ENCODE assay signal across 17 mouse cellular contexts in genomic region chr13:67413634-67414033, GRCm38 (mm10). TPM values are rescaled to one million over a fixed set of nuclear protein-coding genes. Genes with fewer than 3 reads are reported as not detected.
DNase-seq lines count a peak whose midpoint lies in the region; ATAC-seq and TF ChIP-seq lines count a peak whose summit lies in the region.
"Not testable (repeated sequence)": the region's sequence is repeated elsewhere in the genome, so short reads cannot be mapped to it uniquely, and the experiment has no call there.
"Had no signal": no experiment of that assay in that cellular context is flagged by ENCODE, and none has a peak within 500 bp of the region (broad histone marks: within the 10 kb centered on the region; RNA-seq: fewer than 3 reads in every experiment).

No protein-coding gene starts in this region.

- H3K27ac ChIP-seq in CH12.LX (ENCODE audit: insufficient read depth, low read depth); forebrain, postnatal 0 days (ENCODE audit: low read depth, low read length); heart, postnatal 0 days (ENCODE audit: low read depth); kidney, embryonic 16.5 days (ENCODE audit: low read length); liver, embryonic 14.5 days: not testable (repeated sequence)

- not testable (repeated sequence) for H3K27me3 ChIP-seq in CH12.LX (replicated peaks); forebrain, postnatal 0 days (ENCODE audit: insufficient read depth, low read length); heart, postnatal 0 days (ENCODE audit: control insufficient read depth, insufficient read depth, low read length); kidney, embryonic 16.5 days (ENCODE audit: insufficient read depth, low read length); liver, embryonic 14.5 days (ENCODE audit: control insufficient read depth, insufficient read depth, low read length)

- TF ChIP-seq CTCF in CH12.LX (conservative IDR thresholded peaks at IDR 0.05 in 1 of 2, IDR thresholded peaks at IDR 0.05 in 1 of 2; ENCODE audit: low read depth in 2 of 2, low read length in 2 of 2) = peak in 1 of 2 experiments; percentile 46; a peak in 2 of 4 replicates
- peak; percentile 49 for TF ChIP-seq CTCF in forebrain, postnatal 0 days (IDR thresholded peaks at IDR 0.05; ENCODE audit: low read depth)
- TF ChIP-seq CTCF in heart, postnatal 0 days (IDR thresholded peaks at IDR 0.05; ENCODE audit: low read depth) = peak; percentile 30; the same call in 1 of the 2 replicates
- peak; percentile 21; the same call in 1 of the 2 replicates for TF ChIP-seq CTCF in liver, embryonic 14.5 days (IDR thresholded peaks at IDR 0.05; ENCODE audit: low read depth)

- H3K4me2 ChIP-seq in CH12.LX (ENCODE audit: insufficient read depth, low read depth, poor library complexity, severe bottlenecking); forebrain, postnatal 0 days (ENCODE audit: low read depth); heart, postnatal 0 days (ENCODE audit: low read depth, low read length); kidney, embryonic 16.5 days (replicated peaks; ENCODE audit: low read depth, low read length); liver, embryonic 14.5 days (ENCODE audit: low read depth): not testable (repeated sequence)

- TF ChIP-seq EP300 in CH12.LX (IDR thresholded peaks at IDR 0.05; ENCODE audit: low read length); heart, postnatal 0 days (IDR thresholded peaks at IDR 0.05; ENCODE audit: low read depth); liver, embryonic 14.5 days (IDR thresholded peaks at IDR 0.05; ENCODE audit: low read depth): not testable (repeated sequence)

- not testable (repeated sequence) for H3K4me3 ChIP-seq in CH12.LX (replicated peaks in 1 of 3; ENCODE audit: low read depth in 2 of 3, low read length in 2 of 3, poor library complexity in 1 of 3); forebrain, postnatal 0 days (ENCODE audit: low read depth, low read length); heart, postnatal 0 days (ENCODE audit: low read depth, low read length); kidney, embryonic 16.5 days (ENCODE audit: low read length); liver, embryonic 14.5 days (ENCODE audit: insufficient read depth in 1 of 2, low read depth in 2 of 2, low read length in 2 of 2)

- peak; percentile 53; the same call in 1 of the 2 replicates for ATAC-seq in forebrain, postnatal 0 days
- not testable (repeated sequence) for ATAC-seq in heart, postnatal 0 days (ENCODE audit: insufficient read depth, low read depth); liver, embryonic 14.5 days (ENCODE audit: insufficient read depth)
- ATAC-seq in kidney, embryonic 16.5 days (ENCODE audit: low FRiP score, low TSS enrichment) = peak; percentile 54; the same call in 1 of the 2 replicates
- ATAC-seq in megakaryocyte progenitor cell, adult 5-6 weeks (replicated peaks; ENCODE audit: poor library complexity) = peak; percentile 71

- DNase-seq in CH12.LX (ENCODE audit: extremely low read depth) (peak; percentile 5), ZHBTc4 (ENCODE audit: low read depth, low spot score) (peak; percentile 1)
- DNase-seq in forebrain, postnatal 0 days; heart, postnatal 0 days (ENCODE audit: low spot score); liver, embryonic 14.5 days (ENCODE audit: low read depth in 3 of 3, low spot score in 3 of 3): not testable (repeated sequence)

- not testable (repeated sequence) for H3K9ac ChIP-seq in CH12.LX (ENCODE audit: insufficient read depth, low read depth); forebrain, postnatal 0 days; heart, postnatal 0 days (replicated peaks; ENCODE audit: low read depth, low read length); kidney, embryonic 16.5 days (replicated peaks; ENCODE audit: low read length); liver, embryonic 14.5 days (replicated peaks)

- WGBS in forebrain, postnatal 0 days = 76% methylated on average over 3 of the region's 3 CpGs
- WGBS in heart, postnatal 0 days = 55% methylated on average over 3 of the region's 3 CpGs
- WGBS in kidney, embryonic 16.5 days = 70% methylated on average over 3 of the region's 3 CpGs
- WGBS in liver, embryonic 14.5 days (ENCODE audit: insufficient replicate concordance) = 59% methylated on average over 3 of the region's 3 CpGs

- TF ChIP-seq RAD21 in CH12.LX (IDR thresholded peaks at IDR 0.05; ENCODE audit: low read depth, low read length) = peak; percentile 45

- dilution Hi-C loops in CH12.LX (cut with MboI; ENCODE audit: extremely low pct_ligation_motif_present, extremely low pct_unique_long_range_greater_than_20kb, low sequenced_read_pairs) = not testable (repeated sequence)

- H3K36me3 ChIP-seq in CH12.LX (replicated peaks in 1 of 2; ENCODE audit: control insufficient read depth in 1 of 2, insufficient read depth in 1 of 2, low read length in 1 of 2); forebrain, postnatal 0 days (ENCODE audit: insufficient read depth); heart, postnatal 0 days (replicated peaks; ENCODE audit: control insufficient read depth, insufficient read depth, low read length); kidney, embryonic 16.5 days (ENCODE audit: insufficient read depth, low read length); liver, embryonic 14.5 days (replicated peaks; ENCODE audit: control insufficient read depth, insufficient read depth, low read depth): not testable (repeated sequence)

- not testable (repeated sequence) for H3K4me1 ChIP-seq in CH12.LX (ENCODE audit: control insufficient read depth in 1 of 2, insufficient read depth in 2 of 2); forebrain, postnatal 0 days (ENCODE audit: insufficient read depth); heart, postnatal 0 days (ENCODE audit: control insufficient read depth, insufficient read depth); kidney, embryonic 16.5 days (ENCODE audit: insufficient read depth, low read length); liver, embryonic 14.5 days (replicated peaks; ENCODE audit: control insufficient read depth in 2 of 2, insufficient read depth in 2 of 2, low read length in 1 of 2)

- H3K79me2 ChIP-seq in CH12.LX (replicated peaks; ENCODE audit: control insufficient read depth, extremely low read depth, insufficient read depth, poor library complexity, severe bottlenecking) = not testable (repeated sequence)

- in situ Hi-C loops in CH12.LX (cut with MboI; ENCODE audit: low pct_ligation_motif_present, low pct_unique_long_range_greater_than_20kb, low sequenced_read_pairs) = not testable (repeated sequence)

- not testable (repeated sequence) for H3K9me3 ChIP-seq in CH12.LX (replicated peaks; ENCODE audit: low read length); forebrain, postnatal 0 days (ENCODE audit: low read length); heart, postnatal 0 days (replicated peaks; ENCODE audit: control insufficient read depth, low read length); kidney, embryonic 16.5 days (ENCODE audit: low read length); liver, embryonic 14.5 days (ENCODE audit: control insufficient read depth, low read length)

- not testable (repeated sequence) for TF ChIP-seq POLR2A in CH12.LX (IDR thresholded peaks at IDR 0.05; ENCODE audit: low read depth, low read length)

RNA-seq across cellular contexts. Expression of gene Zfp459, which starts 7.6 kb away (rescaled TPM):
- 0.47 and 0.63 TPM in 2 replicates for total RNA-seq in CH12.LX (2012; rRNA removed)
- total RNA-seq in CH12.LX (2014; rRNA removed) = 0.12 TPM in 1 of 2 replicates, not detected in the other
- polyA plus RNA-seq in CH12.LX (2012; ENCODE audit: insufficient read length, low read depth) = not detected in 2 replicates
- total RNA-seq in forebrain, postnatal 0 days (2014; rRNA removed) = 1.9 and 2.1 TPM in 2 replicates
- 0.53 and 0.71 TPM in 2 replicates for polyA plus RNA-seq in forebrain, postnatal 0 days (2015; fragmentation: Nextera tagmentation; extraction: Ambion mirVana)
- not detected in 2 replicates for total RNA-seq in heart, postnatal 0 days (2014; rRNA removed; ENCODE audit: low replicate concordance)
- 0.10 and 0.18 TPM in 2 replicates for polyA plus RNA-seq in heart, postnatal 0 days (2015; fragmentation: Nextera tagmentation; extraction: Ambion mirVana)
- polyA plus RNA-seq in kidney, embryonic 16.5 days (2015; fragmentation: Nextera tagmentation; extraction: Ambion mirVana) = 1.1 TPM in 2 replicates
- polyA plus RNA-seq in liver, embryonic 14.5 days (2012; rRNA removed) = 0.07 and 0.16 TPM in 2 replicates
- 0.17 and 0.42 TPM in 2 replicates for polyA plus RNA-seq in liver, embryonic 14.5 days (2014; fragmentation: Nextera tagmentation; extraction: Ambion mirVana)
- 2.2 and 2.5 TPM in 2 replicates for total RNA-seq in megakaryocyte progenitor cell, adult 5-6 weeks (2015)
- 0.27 and 0.67 TPM in 2 replicates for total RNA-seq in megakaryocyte progenitor cell, adult 5-6 weeks (2017)

RNA-seq across cellular contexts. Expression of gene Zfp429, which starts 14.0 kb away (rescaled TPM):
- total RNA-seq in CH12.LX (2012; rRNA removed) (8.3 and 9.0 TPM in 2 replicates), CH12.LX (2014; rRNA removed) (17.4 and 18.2 TPM in 2 replicates)
- 8.0 and 10.5 TPM in 2 replicates for polyA plus RNA-seq in CH12.LX (2012; ENCODE audit: insufficient read length, low read depth)
- 2.4 and 12.1 TPM in 2 replicates for total RNA-seq in forebrain, postnatal 0 days (2014; rRNA removed)
- 1.1 and 1.6 TPM in 2 replicates for polyA plus RNA-seq in forebrain, postnatal 0 days (2015; fragmentation: Nextera tagmentation; extraction: Ambion mirVana)
- 0.66 and 14.2 TPM in 2 replicates for total RNA-seq in heart, postnatal 0 days (2014; rRNA removed; ENCODE audit: low replicate concordance)
- 3.0 and 3.4 TPM in 2 replicates for polyA plus RNA-seq in heart, postnatal 0 days (2015; fragmentation: Nextera tagmentation; extraction: Ambion mirVana)
- polyA plus RNA-seq in kidney, embryonic 16.5 days (2015; fragmentation: Nextera tagmentation; extraction: Ambion mirVana) = 8.5 and 10.1 TPM in 2 replicates
- polyA plus RNA-seq in liver, embryonic 14.5 days (2012; rRNA removed) = 0.58 and 1.6 TPM in 2 replicates
- 1.5 and 1.7 TPM in 2 replicates for polyA plus RNA-seq in liver, embryonic 14.5 days (2014; fragmentation: Nextera tagmentation; extraction: Ambion mirVana)
- total RNA-seq in megakaryocyte progenitor cell, adult 5-6 weeks (2015) = 10.0 and 10.4 TPM in 2 replicates
- 5.2 and 10.9 TPM in 2 replicates for total RNA-seq in megakaryocyte progenitor cell, adult 5-6 weeks (2017)

RNA-seq across cellular contexts. Expression of gene Zfp874a, which starts 37.8 kb away (rescaled TPM):
- total RNA-seq in CH12.LX (2012; rRNA removed) (7.1 and 7.6 TPM in 2 replicates), CH12.LX (2014; rRNA removed) (16.8 and 23.6 TPM in 2 replicates)
- polyA plus RNA-seq in CH12.LX (2012; ENCODE audit: insufficient read length, low read depth) = 6.1 and 6.5 TPM in 2 replicates
- 10.0 and 12.8 TPM in 2 replicates for total RNA-seq in forebrain, postnatal 0 days (2014; rRNA removed)
- polyA plus RNA-seq in forebrain, postnatal 0 days (2015; fragmentation: Nextera tagmentation; extraction: Ambion mirVana) = 3.6 and 4.7 TPM in 2 replicates
- total RNA-seq in heart, postnatal 0 days (2014; rRNA removed; ENCODE audit: low replicate concordance) = 0.70 and 6.4 TPM in 2 replicates
- 3.6 and 4.2 TPM in 2 replicates for polyA plus RNA-seq in heart, postnatal 0 days (2015; fragmentation: Nextera tagmentation; extraction: Ambion mirVana)
- polyA plus RNA-seq in kidney, embryonic 16.5 days (2015; fragmentation: Nextera tagmentation; extraction: Ambion mirVana) = 10.7 and 12.0 TPM in 2 replicates
- polyA plus RNA-seq in liver, embryonic 14.5 days (2012; rRNA removed) = 1.8 and 2.7 TPM in 2 replicates
- 5.3 and 5.9 TPM in 2 replicates for polyA plus RNA-seq in liver, embryonic 14.5 days (2014; fragmentation: Nextera tagmentation; extraction: Ambion mirVana)
- total RNA-seq in megakaryocyte progenitor cell, adult 5-6 weeks (2015) = 7.3 and 13.1 TPM in 2 replicates
- total RNA-seq in megakaryocyte progenitor cell, adult 5-6 weeks (2017) = 10.3 and 13.5 TPM in 2 replicates

RNA-seq across cellular contexts. Expression of gene Zfp456, which starts 38.0 kb away (rescaled TPM):
- 4.7 and 5.1 TPM in 2 replicates for total RNA-seq in CH12.LX (2012; rRNA removed)
- total RNA-seq in CH12.LX (2014; rRNA removed) = 7.4 and 8.0 TPM in 2 replicates
- 2.4 and 3.6 TPM in 2 replicates for polyA plus RNA-seq in CH12.LX (2012; ENCODE audit: insufficient read length, low read depth)
- 0.57 and 1.1 TPM in 2 replicates for total RNA-seq in forebrain, postnatal 0 days (2014; rRNA removed)
- 0.18 and 0.23 TPM in 2 replicates for polyA plus RNA-seq in forebrain, postnatal 0 days (2015; fragmentation: Nextera tagmentation; extraction: Ambion mirVana)
- total RNA-seq in heart, postnatal 0 days (2014; rRNA removed; ENCODE audit: low replicate concordance) = 0.70 and 7.8 TPM in 2 replicates
- 0.53 and 0.58 TPM in 2 replicates for polyA plus RNA-seq in heart, postnatal 0 days (2015; fragmentation: Nextera tagmentation; extraction: Ambion mirVana)
- 1.6 and 2.4 TPM in 2 replicates for polyA plus RNA-seq in kidney, embryonic 16.5 days (2015; fragmentation: Nextera tagmentation; extraction: Ambion mirVana)
- 0.19 and 0.22 TPM in 2 replicates for polyA plus RNA-seq in liver, embryonic 14.5 days (2012; rRNA removed)
- 0.47 and 0.56 TPM in 2 replicates for polyA plus RNA-seq in liver, embryonic 14.5 days (2014; fragmentation: Nextera tagmentation; extraction: Ambion mirVana)
- 4.8 and 5.2 TPM in 2 replicates for total RNA-seq in megakaryocyte progenitor cell, adult 5-6 weeks (2015)
- total RNA-seq in megakaryocyte progenitor cell, adult 5-6 weeks (2017) = 3.5 and 4.8 TPM in 2 replicates

RNA-seq across cellular contexts. Expression of gene Gm28041, which starts 38.1 kb away (rescaled TPM):
- total RNA-seq in CH12.LX (2012; rRNA removed) (1.7 and 2.3 TPM in 2 replicates), CH12.LX (2014; rRNA removed) (0.61 and 1.1 TPM in 2 replicates)
- polyA plus RNA-seq in CH12.LX (2012; ENCODE audit: insufficient read length, low read depth) = 1.8 TPM in 1 of 2 replicates, not detected in the other
- total RNA-seq in forebrain, postnatal 0 days (2014; rRNA removed) = not detected in 2 replicates
- polyA plus RNA-seq in forebrain, postnatal 0 days (2015; fragmentation: Nextera tagmentation; extraction: Ambion mirVana) = not detected in 2 replicates
- total RNA-seq in heart, postnatal 0 days (2014; rRNA removed; ENCODE audit: low replicate concordance) = 0.39 TPM in 1 of 2 replicates, not detected in the other
- polyA plus RNA-seq in heart, postnatal 0 days (2015; fragmentation: Nextera tagmentation; extraction: Ambion mirVana) = 0.44 and 0.57 TPM in 2 replicates
- polyA plus RNA-seq in kidney, embryonic 16.5 days (2015; fragmentation: Nextera tagmentation; extraction: Ambion mirVana) = 0.44 and 0.50 TPM in 2 replicates
- polyA plus RNA-seq in liver, embryonic 14.5 days (2012; rRNA removed) = 0.10 TPM in 1 of 2 replicates, not detected in the other
- 0.19 and 0.34 TPM in 2 replicates for polyA plus RNA-seq in liver, embryonic 14.5 days (2014; fragmentation: Nextera tagmentation; extraction: Ambion mirVana)
- total RNA-seq in megakaryocyte progenitor cell, adult 5-6 weeks (2015) = 1.7 and 2.1 TPM in 2 replicates
- total RNA-seq in megakaryocyte progenitor cell, adult 5-6 weeks (2017) = 1.00 and 1.2 TPM in 2 replicates
- total RNA-seq: gastrocnemius, postnatal 4 days; layer of hippocampus, adult 8-10 months; layer of hippocampus, postnatal 25 days; left cerebral cortex, postnatal 4 days; neutrophil, adult 5-6 weeks had no signal
- polyA plus RNA-seq: forebrain, embryonic 14.5 days; hindbrain, embryonic 16.5 days; liver, embryonic 13.5 days; midbrain, embryonic 13.5 days; neural tube, embryonic 11.5 days had no signal
